Mouse (Mus musculus) liver, adult 2 months (tissue): ENCODE measurements around the gene Gse1.

Source experiments
- CTCF ChIP-seq: fragments of 200-500 bp; IDR thresholded peaks from 2 replicates; pipeline ENCODE4 v1.5.1; 2011; ENCODE audit warnings: low read depth, low read length, control low read depth
- POLR2A ChIP-seq: fragments of 200-500 bp; IDR thresholded peaks from 2 replicates; pipeline ENCODE4 v1.6.1; 2011; ENCODE audit warnings: low read length, control low read depth; ENCODE audit not compliant: insufficient read depth; ENCODE audit errors: extremely low read depth

DNA sequence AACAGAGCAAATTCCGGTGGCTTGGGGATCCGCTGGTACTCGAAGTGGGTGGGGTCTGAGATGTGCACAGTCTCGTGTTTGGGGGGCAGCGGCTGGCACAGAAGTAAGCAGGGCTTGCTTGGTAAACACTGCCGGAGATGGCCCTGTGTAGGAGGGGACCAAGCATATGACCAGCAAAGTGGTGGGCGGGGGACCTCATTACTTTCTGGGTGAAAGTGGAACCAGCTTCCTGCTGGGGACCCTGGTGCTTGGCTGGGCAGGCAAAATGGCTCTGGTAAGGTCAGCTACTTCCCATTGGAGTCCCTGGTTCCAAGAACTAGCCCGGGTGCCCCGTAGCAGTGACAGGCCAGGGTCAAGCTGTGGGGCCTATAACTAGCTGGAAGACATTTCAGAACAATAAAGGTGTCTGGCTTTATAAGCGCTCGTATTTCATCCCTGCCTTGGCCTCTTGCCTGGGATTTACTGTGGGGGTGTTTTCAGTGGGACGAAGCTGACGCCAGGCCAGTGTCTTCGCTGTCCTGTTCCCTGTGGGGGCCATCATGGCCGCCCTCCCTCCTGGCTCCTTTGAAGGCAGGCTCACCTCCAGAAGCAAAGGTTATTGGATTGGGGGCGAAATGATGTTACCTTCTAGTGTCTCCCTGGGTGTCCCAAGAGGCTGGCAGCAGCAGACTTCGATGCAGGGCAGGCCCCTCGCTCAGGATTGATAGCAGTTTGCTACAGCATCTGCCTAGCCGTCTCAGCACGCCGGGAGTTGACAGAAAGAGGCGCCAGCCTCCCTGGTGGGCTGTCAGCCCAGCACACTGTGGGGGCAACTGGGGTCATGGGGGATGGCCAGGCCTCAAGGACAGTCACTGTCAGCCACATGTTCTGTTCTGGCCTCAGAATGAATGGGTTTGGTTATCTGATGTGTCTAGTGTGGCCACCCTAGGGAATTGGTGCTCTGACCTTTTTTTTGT is 148.9 kb downstream of the Gse1 start:
- no peak for TF ChIP-seq CTCF
- TF ChIP-seq POLR2A, result no peak
